Mouse (Mus musculus): Measurements from ENCODE around the gene Il2rb.

- TF ChIP-seq CTCF (conservative IDR thresholded peaks at IDR 0.05; ENCODE audit: low read length): no peak
- TF ChIP-seq NANOG (IDR thresholded peaks at IDR 0.05; ENCODE audit: borderline replicate concordance, low read length): no peak
- TF ChIP-seq POU5F1 (IDR thresholded peaks at IDR 0.05; ENCODE audit: borderline replicate concordance, low read length): no peak
Measured at GRCm38 (mm10) chr15:78442231-78442630, 52.8 kb downstream of the Il2rb start.

All from E14TG2a.4 (cell line).